8 mouse cellular contexts compared by ENCODE assay signal in the genomic region with DNA sequence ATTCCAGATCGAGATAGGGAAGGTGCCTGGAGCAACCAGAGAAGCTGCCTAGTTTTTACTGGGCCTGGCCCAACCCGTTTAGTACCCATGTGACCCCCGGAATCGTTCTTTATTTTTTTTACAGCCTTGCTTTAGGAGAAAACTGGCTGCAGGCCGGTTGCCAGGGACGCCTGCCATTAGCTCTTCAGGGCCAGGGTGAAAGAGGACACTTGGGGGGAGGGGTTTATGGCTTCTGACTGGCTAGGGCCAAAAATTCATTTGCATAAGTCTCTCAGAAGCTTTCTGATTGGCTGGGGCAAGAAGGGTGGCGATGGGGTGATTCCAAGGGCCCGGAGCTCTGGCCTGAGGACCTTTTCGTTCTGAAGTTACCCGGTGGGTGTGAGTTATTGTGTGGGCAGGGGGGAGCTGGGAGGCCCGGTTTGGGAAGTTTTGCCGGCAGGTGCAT. TPM values are rescaled to one million over a fixed set of nuclear protein-coding genes. Genes with fewer than 3 reads are reported as not detected.
DNase-seq lines count a peak whose midpoint lies in the region; ATAC-seq lines count a peak whose summit lies in the region.

A gene (plus strand): TSS at position 318 of the 445 bp plus-strand sequence.

- H3K4me3 ChIP-seq in forebrain, embryonic 10.5 days, result peak within 1 kb of the TSS; percentile 37
- H3K4me3 ChIP-seq in heart, embryonic 15.5 days, result peak within 1 kb of the TSS; percentile 37
- peak within 1 kb of the TSS; percentile 79 for H3K4me3 ChIP-seq in liver, embryonic 13.5 days (replicated peaks)
- peak within 1 kb of the TSS; percentile 26; the same call in 1 of the 2 replicates for H3K4me3 ChIP-seq in stomach, embryonic 15.5 days (replicated peaks)

- H3K4me1 ChIP-seq in forebrain, embryonic 10.5 days, result peaks cover 29% of the 10 kb centered on the region
- H3K4me1 ChIP-seq in heart, embryonic 15.5 days (replicated peaks), result peaks cover 2% of the 10 kb centered on the region; the same call in 1 of the 2 replicates
- peaks cover 23% of the 10 kb centered on the region for H3K4me1 ChIP-seq in liver, embryonic 13.5 days (replicated peaks)
- no peaks in the 10 kb centered on the region for H3K4me1 ChIP-seq in stomach, embryonic 15.5 days

- H3K36me3 ChIP-seq in forebrain, embryonic 10.5 days (replicated peaks), result no peaks in the 10 kb centered on the region
- no peaks in the 10 kb centered on the region for H3K36me3 ChIP-seq in heart, embryonic 15.5 days
- H3K36me3 ChIP-seq in liver, embryonic 13.5 days, result no peaks in the 10 kb centered on the region
- no peaks in the 10 kb centered on the region for H3K36me3 ChIP-seq in stomach, embryonic 15.5 days

- ATAC-seq in heart, embryonic 15.5 days (replicated peaks; ENCODE audit: insufficient number of reproducible peaks, insufficient read depth, low FRiP score, low read depth), result peak; percentile 74
- ATAC-seq in liver, embryonic 13.5 days (ENCODE audit: low read depth), result peak; percentile 60
- peak; percentile 75 for ATAC-seq in stomach, embryonic 15.5 days (ENCODE audit: insufficient read depth, low FRiP score, low read depth)

- no peaks in the 10 kb centered on the region for H3K9me3 ChIP-seq in forebrain, embryonic 10.5 days
- H3K9me3 ChIP-seq in heart, embryonic 15.5 days (replicated peaks), result no peaks in the 10 kb centered on the region
- H3K9me3 ChIP-seq in liver, embryonic 13.5 days (replicated peaks), result no peaks in the 10 kb centered on the region
- H3K9me3 ChIP-seq in stomach, embryonic 15.5 days, result no peaks in the 10 kb centered on the region

- peaks cover 17% of the 10 kb centered on the region for H3K27me3 ChIP-seq in forebrain, embryonic 10.5 days (ENCODE audit: poor library complexity, severe bottlenecking)
- H3K27me3 ChIP-seq in heart, embryonic 15.5 days, result no peaks in the 10 kb centered on the region
- no peaks in the 10 kb centered on the region for H3K27me3 ChIP-seq in liver, embryonic 13.5 days
- H3K27me3 ChIP-seq in stomach, embryonic 15.5 days (replicated peaks), result no peaks in the 10 kb centered on the region

- peak; percentile 69 for DNase-seq in CD4-positive, CD25-positive, alpha-beta regulatory T cell, adult 2 months (ENCODE audit: low read depth, low spot score)
- peak; percentile 76 for DNase-seq in c-Kit-positive CD71-positive TER-119-negative erythroid progenitor cells, embryonic 14.5 days (ENCODE audit: low read depth)
- DNase-seq in forebrain, embryonic 10.5 days (ENCODE audit: extremely low spot score, low spot score), result peak; percentile 79
- DNase-seq in kidney, postnatal 14 days, result peak; percentile 93
- peak; percentile 80 for DNase-seq in liver, embryonic 13.5 days
- DNase-seq in natural killer cell, adult 2 months (ENCODE audit: low spot score in 2 of 2), result peak; percentile 60 to 61

- WGBS in forebrain, embryonic 10.5 days, result 18% methylated on average over 12 of the region's 12 CpGs
- 17% methylated on average over 12 of the region's 12 CpGs for WGBS in heart, embryonic 15.5 days
- WGBS in liver, embryonic 13.5 days (ENCODE audit: insufficient replicate concordance), result 11% methylated on average over 12 of the region's 12 CpGs
- WGBS in stomach, embryonic 15.5 days, result 14% methylated on average over 12 of the region's 12 CpGs

- no peak within 1 kb of the TSS for H3K9ac ChIP-seq in heart, embryonic 15.5 days
- peak within 1 kb of the TSS; percentile 80 for H3K9ac ChIP-seq in liver, embryonic 13.5 days
- H3K9ac ChIP-seq in stomach, embryonic 15.5 days, result no peak within 1 kb of the TSS

- H3K4me2 ChIP-seq in heart, embryonic 15.5 days, result peak within 1 kb of the TSS; percentile 59
- peak within 1 kb of the TSS; percentile 75 for H3K4me2 ChIP-seq in liver, embryonic 13.5 days
- H3K4me2 ChIP-seq in stomach, embryonic 15.5 days, result peak within 1 kb of the TSS; percentile 53

- H3K27ac ChIP-seq in forebrain, embryonic 10.5 days, result peak within 1 kb of the TSS; percentile 84
- peak within 1 kb of the TSS; percentile 80 for H3K27ac ChIP-seq in heart, embryonic 15.5 days
- H3K27ac ChIP-seq in liver, embryonic 13.5 days, result peak within 1 kb of the TSS; percentile 93
- peak within 1 kb of the TSS; percentile 77 for H3K27ac ChIP-seq in stomach, embryonic 15.5 days

RNA-seq across cellular contexts. Expression of the gene that starts here (rescaled TPM):
- 43.0 and 47.8 TPM in 2 replicates for polyA plus RNA-seq in forebrain, embryonic 10.5 days (2016; fragmentation: Nextera tagmentation; extraction: Ambion mirVana)
- polyA plus RNA-seq in heart, embryonic 15.5 days (2015; fragmentation: Nextera tagmentation; extraction: Ambion mirVana), result 25.9 and 34.3 TPM in 2 replicates
- polyA plus RNA-seq in liver, embryonic 13.5 days (2015; fragmentation: Nextera tagmentation; extraction: Ambion mirVana), result 41.9 and 42.0 TPM in 2 replicates
- 97.6 and 99.3 TPM in 2 replicates for polyA plus RNA-seq in stomach, embryonic 15.5 days (2015; fragmentation: Nextera tagmentation; extraction: Ambion mirVana)

Comparison
In these comparisons a context has a peak if more than half of its experiments do, and no peak if none do; other contexts are left out.
1. Peak in every context shown above with its lines: DNase-seq, ATAC-seq, H3K4me3 ChIP-seq and H3K27ac ChIP-seq.
2. H3K4me3 ChIP-seq: peak in every context shown above with its lines; median percentile 79 in liver, embryonic 13.5 days; 37 in forebrain, embryonic 10.5 days; 37 in heart, embryonic 15.5 days; 26 in stomach, embryonic 15.5 days.